Mouse (Mus musculus): ENCODE data around the gene Cyp4a32.

GRCm38 (mm10) chr4:115648752-115649151 lies 48.0 kb downstream of the Cyp4a32 start:
- no peak for TF ChIP-seq GATA1 (IDR thresholded peaks at IDR 0.05; ENCODE audit: low read length)
- no peak for TF ChIP-seq TAL1 (IDR thresholded peaks at IDR 0.05; ENCODE audit: low read length)
